Mouse (Mus musculus): ENCODE results near the gene Serpina10. TPM values are rescaled to one million over a fixed set of nuclear protein-coding genes. Genes with fewer than 3 reads are reported as not detected.
"Not testable (repeated sequence)": the region's sequence is repeated elsewhere in the genome, so short reads cannot be mapped to it uniquely, and the experiment has no call there.

Serpina10 gene
- polyA plus RNA-seq, 1 experiment from 2014 or later = 0.21 TPM

GRCm38 (mm10) chr12:103598411-103598810 lies 32.8 kb downstream of the Serpina10 start:
- Histone ChIP-seq H3K9me3 (replicated peaks; ENCODE audit: control insufficient read depth, low read length) (no peaks in the 10 kb centered on the region), H3K27ac (ENCODE audit: low read depth, low read length) (no peak overlapping the region), H3K9ac (ENCODE audit: low read depth, low read length) (no peak overlapping the region), H3K36me3 (ENCODE audit: control insufficient read depth, insufficient read depth, low read length) (no peaks in the 10 kb centered on the region), H3K27me3 (ENCODE audit: control insufficient read depth, insufficient read depth, low read length) (no peaks in the 10 kb centered on the region), H3K4me1 (ENCODE audit: control insufficient read depth, insufficient read depth, low read length) (no peaks in the 10 kb centered on the region), H3K4me2 (no peak overlapping the region), H3K4me3 (ENCODE audit: low read depth, low read length) (no peak overlapping the region)
- 19% methylated on average over 2 of the region's 2 CpGs for WGBS (ENCODE audit: insufficient replicate concordance)
- no peak for ATAC-seq (replicated peaks; ENCODE audit: insufficient number of reproducible peaks, low FRiP score, low TSS enrichment)

GRCm38 (mm10) chr12:103583771-103584170 lies 47.5 kb downstream of the Serpina10 start:
- Histone ChIP-seq H3K27ac (ENCODE audit: low read depth, low read length) (no peak overlapping the region), H3K4me2 (no peak overlapping the region), H3K4me3 (ENCODE audit: low read depth, low read length) (no peak overlapping the region), H3K9me3 (replicated peaks; ENCODE audit: control insufficient read depth, low read length) (no peaks in the 10 kb centered on the region), H3K36me3 (ENCODE audit: control insufficient read depth, insufficient read depth, low read length) (no peaks in the 10 kb centered on the region), H3K27me3 (ENCODE audit: control insufficient read depth, insufficient read depth, low read length) (no peaks in the 10 kb centered on the region), H3K9ac (ENCODE audit: low read depth, low read length) (no peak overlapping the region), H3K4me1 (ENCODE audit: control insufficient read depth, insufficient read depth, low read length) (no peaks in the 10 kb centered on the region)
- 79% methylated on average over 8 of the region's 8 CpGs for WGBS (ENCODE audit: insufficient replicate concordance)
- ATAC-seq (replicated peaks; ENCODE audit: insufficient number of reproducible peaks, low FRiP score, low TSS enrichment) = no peak

GRCm38 (mm10) chr12:103578148-103578547 lies 53.1 kb downstream of the Serpina10 start:
- not testable (repeated sequence) for H3K9me3 ChIP-seq (replicated peaks; ENCODE audit: control insufficient read depth, low read length); H3K4me2 ChIP-seq; H3K36me3 ChIP-seq (ENCODE audit: control insufficient read depth, insufficient read depth, low read length); ATAC-seq (replicated peaks; ENCODE audit: insufficient number of reproducible peaks, low FRiP score, low TSS enrichment); H3K27me3 ChIP-seq (ENCODE audit: control insufficient read depth, insufficient read depth, low read length); H3K4me3 ChIP-seq (ENCODE audit: low read depth, low read length); H3K27ac ChIP-seq (ENCODE audit: low read depth, low read length); H3K4me1 ChIP-seq (ENCODE audit: control insufficient read depth, insufficient read depth, low read length); H3K9ac ChIP-seq (ENCODE audit: low read depth, low read length)
- WGBS (ENCODE audit: insufficient replicate concordance) = 82% methylated on average over 6 of the region's 6 CpGs

GRCm38 (mm10) chr12:103569690-103570089 lies 61.6 kb downstream of the Serpina10 start:
- no peaks in the 10 kb centered on the region for H3K9me3 ChIP-seq (replicated peaks; ENCODE audit: control insufficient read depth, low read length)
- no peaks in the 10 kb centered on the region for H3K4me1 ChIP-seq (ENCODE audit: control insufficient read depth, insufficient read depth, low read length)
- no peak overlapping the region for H3K9ac ChIP-seq (ENCODE audit: low read depth, low read length)
- no peaks in the 10 kb centered on the region for H3K27me3 ChIP-seq (ENCODE audit: control insufficient read depth, insufficient read depth, low read length)
- WGBS (ENCODE audit: insufficient replicate concordance) = 54% methylated on average over 6 of the region's 6 CpGs
- no peak for ATAC-seq (replicated peaks; ENCODE audit: insufficient number of reproducible peaks, low FRiP score, low TSS enrichment)
- no peak overlapping the region for H3K27ac ChIP-seq (ENCODE audit: low read depth, low read length)
- no peak overlapping the region for H3K4me3 ChIP-seq (ENCODE audit: low read depth, low read length)
- H3K4me2 ChIP-seq = no peak overlapping the region
- H3K36me3 ChIP-seq (ENCODE audit: control insufficient read depth, insufficient read depth, low read length) = no peaks in the 10 kb centered on the region

- Histone ChIP-seq H3K9me3 (replicated peaks; ENCODE audit: control insufficient read depth, low read length) (no peaks in the 10 kb centered on the region), H3K27me3 (ENCODE audit: control insufficient read depth, insufficient read depth, low read length) (no peaks in the 10 kb centered on the region), H3K4me2 (no peak overlapping the region), H3K4me3 (ENCODE audit: low read depth, low read length) (no peak overlapping the region), H3K4me1 (ENCODE audit: control insufficient read depth, insufficient read depth, low read length) (no peaks in the 10 kb centered on the region), H3K36me3 (ENCODE audit: control insufficient read depth, insufficient read depth, low read length) (no peaks in the 10 kb centered on the region), H3K9ac (ENCODE audit: low read depth, low read length) (no peak overlapping the region), H3K27ac (ENCODE audit: low read depth, low read length) (no peak overlapping the region)
- ATAC-seq (replicated peaks; ENCODE audit: insufficient number of reproducible peaks, low FRiP score, low TSS enrichment) = no peak
- WGBS (ENCODE audit: insufficient replicate concordance) = 55% methylated on average over 3 of the region's 3 CpGs
Observed at GRCm38 (mm10) chr12:103567129-103567528, 64.1 kb downstream of the Serpina10 start.

- ATAC-seq (replicated peaks; ENCODE audit: insufficient number of reproducible peaks, low FRiP score, low TSS enrichment) = no peak
- Histone ChIP-seq H3K4me1 (ENCODE audit: control insufficient read depth, insufficient read depth, low read length) (no peaks in the 10 kb centered on the region), H3K4me3 (ENCODE audit: low read depth, low read length) (no peak overlapping the region), H3K9me3 (replicated peaks; ENCODE audit: control insufficient read depth, low read length) (no peaks in the 10 kb centered on the region), H3K27me3 (ENCODE audit: control insufficient read depth, insufficient read depth, low read length) (no peaks in the 10 kb centered on the region), H3K27ac (ENCODE audit: low read depth, low read length) (no peak overlapping the region), H3K9ac (ENCODE audit: low read depth, low read length) (no peak overlapping the region), H3K4me2 (no peak overlapping the region), H3K36me3 (ENCODE audit: control insufficient read depth, insufficient read depth, low read length) (no peaks in the 10 kb centered on the region)
- 66% methylated on average over 7 of the region's 7 CpGs for WGBS (ENCODE audit: insufficient replicate concordance)
Observed at GRCm38 (mm10) chr12:103565151-103565550, 66.1 kb downstream of the Serpina10 start.

Other genes starting within 250 kb of the Serpina10 start
- gene Otub2, start 242.8 kb downstream of the Serpina10 start, polyA plus RNA-seq (2014; fragmentation: Nextera tagmentation; extraction: Ambion mirVana) = 20.1 and 24.3 TPM in 2 replicates
- gene 9330161L09Rik, start 223.6 kb downstream of the Serpina10 start, polyA plus RNA-seq (2014; fragmentation: Nextera tagmentation; extraction: Ambion mirVana) = 0.52 and 0.53 TPM in 2 replicates
- 72.5 and 74.2 TPM in 2 replicates for gene Ddx24, start 205.6 kb downstream of the Serpina10 start, polyA plus RNA-seq (2014; fragmentation: Nextera tagmentation; extraction: Ambion mirVana)
- 11.5 and 12.1 TPM in 2 replicates for gene Ifi27, start 197.2 kb downstream of the Serpina10 start, polyA plus RNA-seq (2014; fragmentation: Nextera tagmentation; extraction: Ambion mirVana)
- gene Ifi27l2a, start 187.8 kb downstream of the Serpina10 start, polyA plus RNA-seq (2014; fragmentation: Nextera tagmentation; extraction: Ambion mirVana) = 0.92 and 1.8 TPM in 2 replicates
- gene Ifi27l2b, start 174.2 kb downstream of the Serpina10 start, polyA plus RNA-seq (2014; fragmentation: Nextera tagmentation; extraction: Ambion mirVana) = not detected in 2 replicates
- 0.27 and 0.60 TPM in 2 replicates for gene Ppp4r4, start 99.2 kb downstream of the Serpina10 start, polyA plus RNA-seq (2014; fragmentation: Nextera tagmentation; extraction: Ambion mirVana)
- gene Serpina6, start 25.8 kb upstream of the Serpina10 start, polyA plus RNA-seq (2014; fragmentation: Nextera tagmentation; extraction: Ambion mirVana) = 3.3 and 18.3 TPM in 2 replicates
- not detected in 2 replicates for gene Serpina16, start 44.7 kb upstream of the Serpina10 start, polyA plus RNA-seq (2014; fragmentation: Nextera tagmentation; extraction: Ambion mirVana)
- not detected in 2 replicates for gene Serpina1f, start 64.1 kb upstream of the Serpina10 start, polyA plus RNA-seq (2014; fragmentation: Nextera tagmentation; extraction: Ambion mirVana)
- 0.80 TPM in 1 of 2 replicates, not detected in the other for gene Serpina1d, start 142.1 kb upstream of the Serpina10 start, polyA plus RNA-seq (2014; fragmentation: Nextera tagmentation; extraction: Ambion mirVana)
- 1.5 and 7.3 TPM in 2 replicates for gene Serpina1b, start 198.9 kb upstream of the Serpina10 start, polyA plus RNA-seq (2014; fragmentation: Nextera tagmentation; extraction: Ambion mirVana)
- 1.6 and 4.5 TPM in 2 replicates for gene Serpina1a, start 232.1 kb upstream of the Serpina10 start, polyA plus RNA-seq (2014; fragmentation: Nextera tagmentation; extraction: Ambion mirVana)